Mouse (Mus musculus): ENCODE results near the gene Cldn7.

- TF ChIP-seq MAFK (IDR thresholded peaks at IDR 0.05; ENCODE audit: insufficient read depth, low read depth, low read length) (no peak), ZNF384 (IDR thresholded peaks at IDR 0.05; ENCODE audit: low read depth, low read length) (no peak), ZC3H11A (IDR thresholded peaks at IDR 0.05; ENCODE audit: borderline replicate concordance, low read depth, low read length) (no peak)
Measured at GRCm38 (mm10) chr11:69945216-69945615, 19.4 kb upstream of the Cldn7 start.
